Mouse (Mus musculus) spleen, embryonic (tissue): ENCODE measurements around the gene Rnft2.

Source experiments
- CTCF ChIA-PET: fragments of 350-600 bp; sonication (Branson Sonifier 250); formaldehyde crosslinking; loops from one replicate; lab custom pipeline; 2022; lab: Charles Lee

Gene Rnft2

GRCm38 (mm10) chr5:118253551-118253950, 8.6 kb upstream of the Rnft2 start:
- CTCF ChIA-PET, result no interaction called here

- CTCF ChIA-PET, result no interaction called here
Observed at GRCm38 (mm10) chr5:118250987-118251386, 6.1 kb upstream of the Rnft2 start.

- CTCF ChIA-PET, result no interaction called here
Observed at GRCm38 (mm10) chr5:118247378-118247777, 2.5 kb upstream of the Rnft2 start.

GRCm38 (mm10) chr5:118245606-118246308, 841 bp upstream of the Rnft2 start:
- CTCF ChIA-PET, result no interaction called here

GRCm38 (mm10) chr5:118239671-118240070, 5.2 kb downstream of the Rnft2 start:
- CTCF ChIA-PET, result no interaction called here

GRCm38 (mm10) chr5:118236891-118237290, 8.0 kb downstream of the Rnft2 start:
- CTCF ChIA-PET, result interaction anchor here (0.6 kb wide), 1 partner anchor 332 kb away, joined by 4 read pairs; no protein-coding TSS in a partner anchor

- CTCF ChIA-PET, result no interaction called here
Observed at GRCm38 (mm10) chr5:118230071-118230611, 14.8 kb downstream of the Rnft2 start.

GRCm38 (mm10) chr5:118223142-118223757, 21.7 kb downstream of the Rnft2 start:
- CTCF ChIA-PET, result no interaction called here

GRCm38 (mm10) chr5:118217410-118217809, 27.5 kb downstream of the Rnft2 start:
- CTCF ChIA-PET, result no interaction called here

GRCm38 (mm10) chr5:118214418-118215154, 30.3 kb downstream of the Rnft2 start:
- CTCF ChIA-PET, result no interaction called here

GRCm38 (mm10) chr5:118214012-118214411, 30.9 kb downstream of the Rnft2 start:
- CTCF ChIA-PET, result interaction anchor here (0.7 kb wide), 1 partner anchor 19 kb away, joined by 3 read pairs; no protein-coding TSS in a partner anchor

GRCm38 (mm10) chr5:118205852-118206251, 39.1 kb downstream of the Rnft2 start:
- CTCF ChIA-PET, result no interaction called here

GRCm38 (mm10) chr5:118204675-118205440, 40.1 kb downstream of the Rnft2 start:
- CTCF ChIA-PET, result no interaction called here

GRCm38 (mm10) chr5:118199670-118200069, 45.2 kb downstream of the Rnft2 start:
- CTCF ChIA-PET, result no interaction called here

GRCm38 (mm10) chr5:118197421-118197820, 47.5 kb downstream of the Rnft2 start:
- CTCF ChIA-PET, result no interaction called here

- CTCF ChIA-PET, result no interaction called here
Observed at GRCm38 (mm10) chr5:118192221-118192620, 52.7 kb downstream of the Rnft2 start.

GRCm38 (mm10) chr5:118190491-118190890, 54.4 kb downstream of the Rnft2 start:
- CTCF ChIA-PET, result no interaction called here

- CTCF ChIA-PET, result no interaction called here
Observed at GRCm38 (mm10) chr5:118188356-118188755, 56.6 kb downstream of the Rnft2 start.

GRCm38 (mm10) chr5:118186903-118187633, 57.8 kb downstream of the Rnft2 start:
- CTCF ChIA-PET, result no interaction called here

- CTCF ChIA-PET, result interaction anchor here (0.6 kb wide), 1 partner anchor 244 kb away, joined by 5 read pairs; no protein-coding TSS in a partner anchor
Observed at GRCm38 (mm10) chr5:118177640-118178039, 67.3 kb downstream of the Rnft2 start.

GRCm38 (mm10) chr5:118175137-118175536, 69.8 kb downstream of the Rnft2 start:
- CTCF ChIA-PET, result interaction anchor here (0.6 kb wide), 1 partner anchor 57 kb away, joined by 4 read pairs; no protein-coding TSS in a partner anchor
